ENCODE assay signal across 17 mouse cellular contexts in the genomic region with DNA sequence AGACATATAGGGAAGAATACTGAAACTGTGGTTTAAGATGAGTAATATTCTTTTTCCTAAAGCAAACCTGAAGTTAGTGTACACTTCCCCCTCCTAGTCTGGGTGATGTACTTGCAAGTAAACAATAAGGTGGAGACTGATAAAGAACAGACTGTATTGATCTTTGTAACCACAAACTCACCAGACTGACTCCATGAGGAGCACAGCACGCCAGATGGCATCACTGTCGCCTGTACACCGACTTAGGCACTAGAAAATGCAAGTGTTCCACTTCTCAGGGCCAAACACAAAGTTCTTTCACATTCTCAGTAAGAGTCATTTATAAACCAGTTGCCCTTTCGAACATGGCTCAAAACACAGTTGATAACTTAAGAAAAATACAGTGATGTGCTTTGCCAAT.
DNase-seq lines count a peak whose midpoint lies in the region; ATAC-seq and TF ChIP-seq lines count a peak whose summit lies in the region.
"Had no signal": no experiment of that assay in that cellular context is flagged by ENCODE, and none has a peak within 500 bp of the region (broad histone marks: within the 10 kb centered on the region; RNA-seq: fewer than 3 reads in every experiment).

No protein-coding gene starts in this region.

- no peak; the same call in 1 of the 2 replicates for ATAC-seq in forebrain, embryonic 14.5 days
- no peak for ATAC-seq in forebrain, embryonic 12.5 days (ENCODE audit: low FRiP score)
- ATAC-seq: hindbrain, embryonic 16.5 days; lung, postnatal 0 days had no signal

- no peak overlapping the region for H3K9ac ChIP-seq in forebrain, embryonic 14.5 days (ENCODE audit: low read length)
- H3K9ac ChIP-seq in forebrain, embryonic 12.5 days, result no peak overlapping the region
- H3K9ac ChIP-seq: embryonic facial prominence, embryonic 13.5 days; limb, embryonic 13.5 days had no signal

- TF ChIP-seq CTCF in brain, embryonic 14.5 days (IDR thresholded peaks at IDR 0.05; ENCODE audit: borderline replicate concordance, extremely low read depth, insufficient read depth, insufficient read length), result no peak

- no peak overlapping the region for H3K27ac ChIP-seq in forebrain, embryonic 14.5 days (ENCODE audit: low read depth, low read length)
- no peak overlapping the region for H3K27ac ChIP-seq in forebrain, embryonic 12.5 days
- H3K27ac ChIP-seq: embryonic facial prominence, embryonic 13.5 days; limb, embryonic 13.5 days had no signal

- H3K4me3 ChIP-seq in forebrain, embryonic 14.5 days (ENCODE audit: low read depth, low read length), result no peak overlapping the region
- H3K4me3 ChIP-seq in forebrain, embryonic 12.5 days (replicated peaks), result no peak overlapping the region
- H3K4me3 ChIP-seq: embryonic facial prominence, embryonic 13.5 days; limb, embryonic 13.5 days; megakaryocyte, embryonic 14.5 days had no signal

- no peak for TF ChIP-seq POLR2A in brain, embryonic 14.5 days (IDR thresholded peaks at IDR 0.05; ENCODE audit: borderline replicate concordance, extremely low read depth, insufficient read depth, insufficient read length, poor library complexity, severe bottlenecking)

- 82% methylated on average over 4 of the region's 4 CpGs for WGBS in forebrain, embryonic 14.5 days
- 90% methylated on average over 4 of the region's 4 CpGs for WGBS in forebrain, embryonic 12.5 days

- DNase-seq in forebrain, embryonic 14.5 days (ENCODE audit: low spot score), result peak; percentile 30
- DNase-seq in brain, embryonic 14.5 days (ENCODE audit: low read depth), result peak; percentile 56
- DNase-seq in cerebellum, postnatal 36 days, result peak; percentile 26 to 32
- peak; percentile 7 for DNase-seq in thymus, postnatal 0 days (ENCODE audit: low spot score)
- no peak for DNase-seq in testis, postnatal 10 days (ENCODE audit: low spot score)
- DNase-seq in kidney, adult 11 months, result no peak
- DNase-seq: B cell, adult 2 months; heart, postnatal 14 days; kidney, adult 2 months; kidney, postnatal 25 days; right cerebral cortex, postnatal 14 days had no signal

- no peaks in the 10 kb centered on the region for H3K27me3 ChIP-seq in forebrain, embryonic 14.5 days (replicated peaks; ENCODE audit: control insufficient read depth, insufficient read depth, low read length)
- no peaks in the 10 kb centered on the region for H3K27me3 ChIP-seq in forebrain, embryonic 12.5 days
- H3K27me3 ChIP-seq: embryonic facial prominence, embryonic 13.5 days; limb, embryonic 13.5 days; megakaryocyte, embryonic 14.5 days had no signal

- peaks cover 11% of the 10 kb centered on the region for H3K4me1 ChIP-seq in forebrain, embryonic 14.5 days (ENCODE audit: control insufficient read depth, insufficient read depth, low read length)
- peaks cover 10% of the 10 kb centered on the region for H3K4me1 ChIP-seq in forebrain, embryonic 12.5 days
- H3K4me1 ChIP-seq: embryonic facial prominence, embryonic 13.5 days had no signal

- no peaks in the 10 kb centered on the region for H3K36me3 ChIP-seq in forebrain, embryonic 14.5 days (ENCODE audit: control insufficient read depth, insufficient read depth, low read length)
- H3K36me3 ChIP-seq in forebrain, embryonic 12.5 days (replicated peaks), result no peaks in the 10 kb centered on the region
- H3K36me3 ChIP-seq: embryonic facial prominence, embryonic 13.5 days; limb, embryonic 13.5 days had no signal

- H3K4me2 ChIP-seq in forebrain, embryonic 14.5 days (ENCODE audit: low read length), result no peak overlapping the region
- H3K4me2 ChIP-seq in forebrain, embryonic 12.5 days, result no peak overlapping the region
- H3K4me2 ChIP-seq: embryonic facial prominence, embryonic 13.5 days; limb, embryonic 13.5 days had no signal

- no peaks in the 10 kb centered on the region for H3K9me3 ChIP-seq in forebrain, embryonic 14.5 days (replicated peaks; ENCODE audit: control insufficient read depth, low read length)
- H3K9me3 ChIP-seq in forebrain, embryonic 12.5 days, result no peaks in the 10 kb centered on the region
- H3K9me3 ChIP-seq: embryonic facial prominence, embryonic 13.5 days; limb, embryonic 13.5 days; megakaryocyte, embryonic 14.5 days had no signal

Comparison
In these comparisons a context has a peak if more than half of its experiments do, and no peak if none do; other contexts are left out.
1. DNase-seq: peak in forebrain, embryonic 14.5 days (single experiment), brain, embryonic 14.5 days (single experiment), cerebellum, postnatal 36 days (2 of 2) and thymus, postnatal 0 days (single experiment); none in testis, postnatal 10 days (single experiment) and kidney, adult 11 months (single experiment).